Mouse (Mus musculus): ENCODE measurements around the gene Krtap5-1. TPM values are rescaled to one million over a fixed set of nuclear protein-coding genes. Genes with fewer than 3 reads are reported as not detected.
"Not testable (repeated sequence)": the region's sequence is repeated elsewhere in the genome, so short reads cannot be mapped to it uniquely, and the experiment has no call there.

The Krtap5-1 gene
- polyA plus RNA-seq (2012; ENCODE audit: insufficient read depth, insufficient read length, missing spikeins), result not detected in 2 replicates

DNA sequence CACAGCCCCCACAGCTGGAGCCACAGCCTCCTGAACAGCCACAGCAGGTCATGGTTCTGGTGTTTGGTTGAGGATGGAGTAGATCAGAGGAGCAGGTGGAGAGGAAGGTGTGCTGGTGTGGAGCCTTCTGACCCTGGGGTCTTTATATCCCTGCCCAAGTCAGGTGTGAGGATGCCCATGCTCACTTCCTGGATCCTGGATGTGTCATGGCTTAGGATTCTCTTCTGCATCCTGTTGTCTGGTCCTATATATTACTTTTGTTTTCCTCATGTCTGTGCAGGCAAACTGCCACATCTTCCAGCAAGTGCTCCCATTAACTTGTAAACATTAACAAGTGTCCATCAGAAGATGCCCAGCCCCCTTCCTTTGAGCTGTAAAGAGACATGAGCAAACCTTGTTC lies at the start of gene Krtap5-1:
TSS of gene Krtap5-1 (minus strand) at position 101 of the 400 bp plus-strand sequence.
- H3K4me3 ChIP-seq (ENCODE audit: insufficient read depth, low read depth, low read length); H3K27ac ChIP-seq (replicated peaks; ENCODE audit: low read depth, low read length); H3K4me1 ChIP-seq (ENCODE audit: control insufficient read depth, insufficient read depth, insufficient read length, low read length): not testable (repeated sequence)

DNA sequence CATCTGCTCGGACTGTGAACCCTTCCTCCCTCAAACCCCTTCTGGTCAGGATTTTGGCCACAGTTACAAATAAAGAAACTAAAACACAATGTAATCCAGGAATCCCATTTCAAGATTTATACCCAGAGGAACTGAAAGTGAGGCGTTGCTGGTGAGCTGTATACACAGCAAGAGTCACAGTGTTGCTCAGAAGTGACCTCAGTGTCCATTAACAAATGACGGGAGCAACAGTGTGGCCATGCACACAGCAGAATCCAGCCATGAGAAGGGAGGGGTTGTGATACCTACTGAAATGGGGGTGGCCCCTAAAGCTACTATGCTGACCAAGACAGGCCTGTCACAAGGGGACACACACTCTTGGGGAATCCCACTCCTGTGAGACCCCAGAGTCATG lies 45.3 kb upstream of the Krtap5-1 start:
- no peak overlapping the region for H3K27ac ChIP-seq (replicated peaks; ENCODE audit: low read depth, low read length)
- no peaks in the 10 kb centered on the region for H3K4me1 ChIP-seq (ENCODE audit: control insufficient read depth, insufficient read depth, insufficient read length, low read length)
- H3K4me3 ChIP-seq (ENCODE audit: insufficient read depth, low read depth, low read length), result no peak overlapping the region

GRCm38 (mm10) chr7:142341564-142342246 lies 44.8 kb upstream of the Krtap5-1 start:
- Histone ChIP-seq H3K27ac (replicated peaks; ENCODE audit: low read depth, low read length) (no peak overlapping the region), H3K4me1 (ENCODE audit: control insufficient read depth, insufficient read depth, insufficient read length, low read length) (no peaks in the 10 kb centered on the region), H3K4me3 (ENCODE audit: insufficient read depth, low read depth, low read length) (no peak overlapping the region)

DNA sequence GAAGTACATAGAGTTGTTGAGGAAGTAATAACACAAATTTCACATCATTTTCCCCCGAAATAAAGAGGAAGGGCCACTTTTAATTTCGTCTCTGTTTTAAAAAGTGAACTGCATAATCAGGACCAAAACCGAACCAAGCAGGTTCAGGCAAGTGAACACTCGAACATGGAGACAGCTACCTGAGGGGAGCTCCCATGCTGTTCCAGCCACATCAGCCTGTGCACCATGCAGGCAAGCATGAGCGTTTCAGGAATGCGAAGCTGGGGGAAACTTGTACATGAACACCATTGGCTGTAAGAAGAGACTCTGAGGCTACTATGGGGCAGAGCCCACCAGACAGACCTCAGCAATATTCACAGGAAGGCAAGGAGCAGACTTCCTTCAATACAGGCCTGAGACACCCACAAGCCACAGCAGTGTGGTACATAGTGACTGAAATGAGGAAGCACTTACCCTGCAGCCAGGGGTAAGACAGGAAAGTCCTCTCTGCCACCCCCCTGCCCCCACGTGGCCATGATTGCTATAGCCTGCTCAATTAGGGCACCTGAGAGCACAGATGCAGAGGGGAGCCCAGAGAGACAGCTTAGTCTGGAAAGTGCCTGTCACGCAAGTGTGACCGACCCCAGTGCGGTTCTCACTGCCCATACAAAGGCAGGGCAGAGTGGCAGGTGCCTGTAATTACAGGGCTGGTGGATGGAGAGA lies 43.5 kb upstream of the Krtap5-1 start:
- no peak overlapping the region for H3K27ac ChIP-seq (replicated peaks; ENCODE audit: low read depth, low read length)
- no peak overlapping the region for H3K4me3 ChIP-seq (ENCODE audit: insufficient read depth, low read depth, low read length)
- H3K4me1 ChIP-seq (ENCODE audit: control insufficient read depth, insufficient read depth, insufficient read length, low read length), result no peaks in the 10 kb centered on the region

GRCm38 (mm10) chr7:142335151-142335550 lies 38.2 kb upstream of the Krtap5-1 start:
- Histone ChIP-seq H3K4me3 (ENCODE audit: insufficient read depth, low read depth, low read length) (no peak overlapping the region), H3K4me1 (ENCODE audit: control insufficient read depth, insufficient read depth, insufficient read length, low read length) (no peaks in the 10 kb centered on the region), H3K27ac (replicated peaks; ENCODE audit: low read depth, low read length) (no peak overlapping the region)

- H3K27ac ChIP-seq (replicated peaks; ENCODE audit: low read depth, low read length), result no peak overlapping the region
- peaks cover 3% of the 10 kb centered on the region; the same call in 1 of the 2 replicates for H3K4me1 ChIP-seq (ENCODE audit: control insufficient read depth, insufficient read depth, insufficient read length, low read length)
- H3K4me3 ChIP-seq (ENCODE audit: insufficient read depth, low read depth, low read length), result no peak overlapping the region
Measured at GRCm38 (mm10) chr7:142334246-142334645, 37.3 kb upstream of the Krtap5-1 start.

- not testable (repeated sequence) for H3K27ac ChIP-seq (replicated peaks; ENCODE audit: low read depth, low read length); H3K4me1 ChIP-seq (ENCODE audit: control insufficient read depth, insufficient read depth, insufficient read length, low read length); H3K4me3 ChIP-seq (ENCODE audit: insufficient read depth, low read depth, low read length)
Measured at GRCm38 (mm10) chr7:142332741-142333140, 35.8 kb upstream of the Krtap5-1 start.

GRCm38 (mm10) chr7:142331281-142331680 lies 34.4 kb upstream of the Krtap5-1 start:
- no peak overlapping the region for H3K27ac ChIP-seq (replicated peaks; ENCODE audit: low read depth, low read length)
- H3K4me3 ChIP-seq (ENCODE audit: insufficient read depth, low read depth, low read length), result no peak overlapping the region
- peaks cover 3% of the 10 kb centered on the region; the same call in 1 of the 2 replicates for H3K4me1 ChIP-seq (ENCODE audit: control insufficient read depth, insufficient read depth, insufficient read length, low read length)

DNA sequence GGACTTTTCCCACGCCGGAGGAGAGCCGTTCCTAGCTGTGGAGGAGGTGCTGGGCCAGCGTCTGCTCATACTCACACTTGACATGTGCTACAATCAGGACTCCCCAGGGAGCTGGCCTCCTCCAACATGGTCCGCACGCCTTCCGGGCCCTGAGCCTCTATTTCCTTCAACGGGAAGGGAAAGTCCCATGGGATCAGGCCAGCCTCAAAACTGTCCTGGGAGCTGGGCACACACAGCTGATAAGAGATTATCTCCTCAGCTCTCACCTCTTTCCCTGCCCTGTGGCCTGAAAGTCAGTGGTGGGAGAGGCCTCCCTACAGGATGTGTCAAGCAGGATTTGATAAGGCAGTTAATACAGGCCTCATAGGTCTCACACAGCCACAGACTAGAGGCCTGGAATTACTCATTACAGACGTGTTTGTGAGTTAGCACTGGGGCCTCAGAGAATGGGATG lies 33.4 kb upstream of the Krtap5-1 start:
- Histone ChIP-seq H3K4me1 (ENCODE audit: control insufficient read depth, insufficient read depth, insufficient read length, low read length) (peaks cover 3% of the 10 kb centered on the region; the same call in 1 of the 2 replicates), H3K4me3 (ENCODE audit: insufficient read depth, low read depth, low read length) (no peak overlapping the region), H3K27ac (replicated peaks; ENCODE audit: low read depth, low read length) (peak overlapping the region; percentile 40)

GRCm38 (mm10) chr7:142328507-142328906 lies 31.6 kb upstream of the Krtap5-1 start:
- no peak overlapping the region for H3K27ac ChIP-seq (replicated peaks; ENCODE audit: low read depth, low read length)
- peaks cover 3% of the 10 kb centered on the region; the same call in 1 of the 2 replicates for H3K4me1 ChIP-seq (ENCODE audit: control insufficient read depth, insufficient read depth, insufficient read length, low read length)
- no peak overlapping the region for H3K4me3 ChIP-seq (ENCODE audit: insufficient read depth, low read depth, low read length)

DNA sequence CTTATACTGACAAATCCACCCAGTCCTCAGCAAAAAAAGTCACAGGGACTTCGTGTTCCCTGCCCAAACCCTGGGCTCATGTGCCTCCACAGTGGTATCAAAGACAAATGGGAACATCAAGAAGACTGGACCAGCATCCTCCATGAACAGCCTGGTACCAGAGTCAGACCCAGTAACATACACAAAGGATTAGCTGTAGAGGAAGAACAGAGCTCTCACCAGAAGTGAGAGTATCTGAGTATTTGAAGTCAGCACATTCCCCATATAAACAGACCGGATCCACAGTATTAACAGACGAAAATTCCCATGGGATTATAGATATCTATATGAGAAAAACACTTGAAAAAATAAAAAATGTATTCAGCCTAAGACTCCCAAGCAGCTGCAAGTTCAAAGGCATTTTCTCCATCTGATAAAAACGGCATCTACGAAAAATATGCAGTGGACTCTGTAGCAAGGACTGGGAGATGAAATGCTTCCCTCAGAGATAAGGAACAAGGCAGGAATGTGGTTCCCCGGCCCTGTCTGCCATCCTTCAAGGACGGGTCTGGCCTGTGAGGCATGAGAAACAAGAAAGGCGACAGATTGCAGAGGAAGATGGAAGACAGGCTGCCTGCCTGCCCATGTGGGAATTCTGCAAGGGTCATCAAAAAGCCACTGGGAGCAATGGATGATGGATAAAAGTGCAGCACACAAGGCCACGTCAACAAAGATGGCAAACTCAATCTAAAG lies 30.0 kb upstream of the Krtap5-1 start:
- H3K27ac ChIP-seq (replicated peaks; ENCODE audit: low read depth, low read length), result no peak overlapping the region
- H3K4me3 ChIP-seq (ENCODE audit: insufficient read depth, low read depth, low read length), result no peak overlapping the region
- peaks cover 3% of the 10 kb centered on the region; the same call in 1 of the 2 replicates for H3K4me1 ChIP-seq (ENCODE audit: control insufficient read depth, insufficient read depth, insufficient read length, low read length)

- Histone ChIP-seq H3K4me1 (ENCODE audit: control insufficient read depth, insufficient read depth, insufficient read length, low read length) (no peaks in the 10 kb centered on the region), H3K27ac (replicated peaks; ENCODE audit: low read depth, low read length) (no peak overlapping the region), H3K4me3 (ENCODE audit: insufficient read depth, low read depth, low read length) (no peak overlapping the region)
Measured at GRCm38 (mm10) chr7:142323396-142324117, 26.6 kb upstream of the Krtap5-1 start.

- no peak overlapping the region for H3K27ac ChIP-seq (replicated peaks; ENCODE audit: low read depth, low read length)
- no peak overlapping the region for H3K4me3 ChIP-seq (ENCODE audit: insufficient read depth, low read depth, low read length)
- H3K4me1 ChIP-seq (ENCODE audit: control insufficient read depth, insufficient read depth, insufficient read length, low read length), result no peaks in the 10 kb centered on the region
Measured at GRCm38 (mm10) chr7:142322641-142323040, 25.7 kb upstream of the Krtap5-1 start.

GRCm38 (mm10) chr7:142321637-142322306 lies 24.9 kb upstream of the Krtap5-1 start:
- H3K4me3 ChIP-seq (ENCODE audit: insufficient read depth, low read depth, low read length); H3K4me1 ChIP-seq (ENCODE audit: control insufficient read depth, insufficient read depth, insufficient read length, low read length); H3K27ac ChIP-seq (replicated peaks; ENCODE audit: low read depth, low read length): not testable (repeated sequence)

Data from brown adipose tissue, adult 24 weeks (tissue).